Mouse (Mus musculus) left cerebral cortex, postnatal 25 days (tissue): Measurements from ENCODE around the gene Gzmd. TPM values are rescaled to one million over a fixed set of nuclear protein-coding genes. Genes with fewer than 3 reads are reported as not detected.

Experiments
- DNase-seq, 2 experiments: peaks; one replicate each; pipeline ENCODE4 v3.0.0; 2022; ENCODE audit warnings: low spot score in 2 of 2, mixed read lengths in 1 of 2
- intact Hi-C: fragments of 180-260 bp; cut with DNase I; formaldehyde crosslinking; loops from one replicate; pipeline ENCODE4 v1.15.1; 2025
- microRNA-seq, 2 experiments: library from miRNA; unstranded; fragments of <30 nt; microRNA quantifications; one replicate each; pipeline ENCODE4 v1.2.0; 2022
- total RNA-seq, 2 experiments: library from RNA; stranded (reverse); gene quantifications; 2 replicates each; pipeline ENCODE4 v1.2.3; 2021

Gzmd gene
- total RNA-seq, 2 experiments from 2014 or later, result not detected

GRCm38 (mm10) chr14:56086711-56087110 is 45.7 kb downstream of the Gzmd start:
- DNase-seq, result no peak
- intact Hi-C loops, result no loop called here

DNA sequence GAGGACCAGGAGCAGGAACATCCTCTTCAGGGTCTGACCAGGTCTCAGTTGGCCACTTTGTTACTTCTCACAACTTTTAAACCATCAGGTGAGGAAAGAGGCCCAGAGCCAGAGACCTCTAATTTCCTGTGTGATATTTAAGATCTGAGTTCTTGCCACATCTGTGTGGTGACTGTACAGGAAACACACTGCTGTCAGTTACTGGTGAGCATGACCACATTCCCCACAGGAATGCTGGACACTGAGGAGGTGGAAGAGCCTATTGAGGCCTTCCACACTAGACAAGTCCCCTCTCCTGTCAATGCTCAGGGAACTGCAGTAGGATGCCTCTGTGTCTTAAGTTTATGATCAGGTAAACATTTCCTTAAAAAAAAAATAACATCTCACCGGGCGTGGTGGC is 47.2 kb downstream of the Gzmd start, which contains the start of gene Mcpt8:
Gene Mcpt8, minus strand, starts transcription at position 107 of the 400 bp plus-strand sequence.
- intact Hi-C loops, result no loop called here

GRCm38 (mm10) chr14:56082016-56082415 is 50.4 kb downstream of the Gzmd start:
- intact Hi-C loops, result no loop called here

More for the DNA sequence above, 47.2 kb downstream of the Gzmd start, which contains the start of gene Mcpt8:
- DNase-seq, result no peak

More at GRCm38 (mm10) chr14:56082016-56082415, 50.4 kb downstream of the Gzmd start:
- no peak for DNase-seq

Small RNA genes within 50 kb of the gene (microRNA-seq; reads per million reads assigned to microRNA genes)
- 0 reads per million in 2 experiments for gene Mir6949

Other genes with a start within 250 kb of the Gzmd start
- gene Cbln3, start 248.2 kb downstream of the Gzmd start, total RNA-seq, result under 1 TPM; 0.14 to 0.25 TPM
- 10 to 100 TPM; 10.1 to 10.7 TPM for gene Khnyn, start 247.7 kb downstream of the Gzmd start, total RNA-seq
- gene Sdr39u1, start 232.3 kb downstream of the Gzmd start, total RNA-seq, result 10 to 100 TPM; 96.3 to 96.9 TPM
- not detected for gene Cma1, start 187.9 kb downstream of the Gzmd start, total RNA-seq
- not detected for gene Cma2, start 181.6 kb downstream of the Gzmd start, total RNA-seq
- not detected for gene Mcpt1, start 114.6 kb downstream of the Gzmd start, total RNA-seq
- gene Mcpt9, start 102.1 kb downstream of the Gzmd start, total RNA-seq, result not detected
- not detected for gene Mcpt2, start 90.6 kb downstream of the Gzmd start, total RNA-seq
- gene Mcpt4, start 70.3 kb downstream of the Gzmd start, total RNA-seq, result not detected
- not detected for gene Mcpt8, start 47.3 kb downstream of the Gzmd start, total RNA-seq
- gene Ctsg, start 30.0 kb downstream of the Gzmd start, total RNA-seq, result not detected
- not detected for gene Gzme, start 12.0 kb downstream of the Gzmd start, total RNA-seq
- not detected for gene Gzmg, start 27.0 kb upstream of the Gzmd start, total RNA-seq
- gene Gzmn, start 42.0 kb upstream of the Gzmd start, total RNA-seq, result not detected
- not detected for gene Gzmf, start 78.8 kb upstream of the Gzmd start, total RNA-seq
- not detected for gene Gzmc, start 102.0 kb upstream of the Gzmd start, total RNA-seq
- gene Gzmb, start 129.7 kb upstream of the Gzmd start, total RNA-seq, result not detected
- under 1 TPM in 1 of 2 experiments, not detected in 1; 0.23 TPM for gene Atp12a, start 232.5 kb upstream of the Gzmd start, total RNA-seq